Mouse (Mus musculus) hindbrain, embryonic 10.5 days (tissue): ENCODE measurements around the gene Srl. TPM values are rescaled to one million over a fixed set of nuclear protein-coding genes. Genes with fewer than 3 reads are reported as not detected.

Experiments
- DNase-seq: peaks from one replicate; pipeline ENCODE4 v3.0.0-alpha.2; 2017; ENCODE audit warnings: low spot score
- H3K27ac ChIP-seq: fragments of 300-500 bp; sonication (generic); 2 replicates; pipeline ENCODE4 v1.5.1; 2016; ENCODE audit warnings: mild to moderate bottlenecking, moderate library complexity
- H3K27me3 ChIP-seq: fragments of 300-500 bp; sonication (generic); 2 replicates; pipeline ENCODE4 v1.6.1; 2016; ENCODE audit warnings: mild to moderate bottlenecking; ENCODE audit not compliant: poor library complexity, insufficient read depth, severe bottlenecking
- H3K36me3 ChIP-seq: fragments of 300-500 bp; sonication (generic); 2 replicates; pipeline ENCODE4 v1.6.1; 2016; ENCODE audit warnings: mild to moderate bottlenecking, moderate library complexity
- H3K4me1 ChIP-seq: fragments of 300-500 bp; sonication (generic); replicated peaks from 2 replicates; pipeline ENCODE4 v1.6.1; 2016; ENCODE audit warnings: mild to moderate bottlenecking
- H3K4me3 ChIP-seq: fragments of 300-500 bp; sonication (generic); 2 replicates; pipeline ENCODE4 v1.5.1; 2016; ENCODE audit warnings: mild to moderate bottlenecking, moderate library complexity
- H3K9me3 ChIP-seq: fragments of 300-500 bp; sonication (generic); 2 replicates; pipeline ENCODE4 v1.6.1; 2016; ENCODE audit warnings: mild to moderate bottlenecking, moderate library complexity
- WGBS: fragments of 180-500 bp; shearing (Covaris S2); methylation state at CpG from one replicate; pipeline ENCODE4 v1.1.7; 2016; 5-methylcytosine and 5-hydroxymethylcytosine counted together
- polyA plus RNA-seq: library from polyadenylated mRNA; unstranded; fragments of >200 nt; fragmentation: Nextera tagmentation; extraction: Ambion mirVana; gene quantifications from 2 replicates; pipeline ENCODE4 v1.2.1, GENCODE M21; 2016

Srl gene
- polyA plus RNA-seq, 1 experiment from 2014 or later: 22.8 TPM

DNA sequence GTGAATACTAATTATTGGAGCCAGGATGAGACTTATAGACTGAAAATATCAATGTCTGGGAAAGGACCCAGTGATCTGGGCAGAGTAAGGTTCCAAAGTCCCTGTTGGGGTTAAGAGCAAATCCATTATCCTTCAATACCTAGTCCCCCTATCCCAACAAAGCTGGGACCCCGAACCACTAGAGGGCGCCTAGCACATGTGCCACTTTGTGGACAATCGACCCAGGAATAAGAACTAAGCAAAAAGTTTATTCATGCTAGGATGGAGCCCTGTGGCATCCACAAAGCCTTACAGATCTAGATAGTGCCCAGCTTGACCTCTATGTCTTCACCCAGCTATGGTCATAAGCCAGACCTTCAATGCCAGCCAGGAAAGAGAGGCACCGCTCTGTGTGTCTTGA lies 26.3 kb upstream of the Srl start:
- Histone ChIP-seq H3K4me3 (no peak overlapping the region), H3K9me3 (no peaks in the 10 kb centered on the region), H3K27ac (peak overlapping the region; percentile 46; the same call in 1 of the 2 replicates), H3K4me1 (peaks cover 18% of the 10 kb centered on the region), H3K36me3 (no peaks in the 10 kb centered on the region), H3K27me3 (no peaks in the 10 kb centered on the region)
- peak; percentile 88 for DNase-seq
- WGBS: 19% methylated on average over 4 of the region's 4 CpGs

DNA sequence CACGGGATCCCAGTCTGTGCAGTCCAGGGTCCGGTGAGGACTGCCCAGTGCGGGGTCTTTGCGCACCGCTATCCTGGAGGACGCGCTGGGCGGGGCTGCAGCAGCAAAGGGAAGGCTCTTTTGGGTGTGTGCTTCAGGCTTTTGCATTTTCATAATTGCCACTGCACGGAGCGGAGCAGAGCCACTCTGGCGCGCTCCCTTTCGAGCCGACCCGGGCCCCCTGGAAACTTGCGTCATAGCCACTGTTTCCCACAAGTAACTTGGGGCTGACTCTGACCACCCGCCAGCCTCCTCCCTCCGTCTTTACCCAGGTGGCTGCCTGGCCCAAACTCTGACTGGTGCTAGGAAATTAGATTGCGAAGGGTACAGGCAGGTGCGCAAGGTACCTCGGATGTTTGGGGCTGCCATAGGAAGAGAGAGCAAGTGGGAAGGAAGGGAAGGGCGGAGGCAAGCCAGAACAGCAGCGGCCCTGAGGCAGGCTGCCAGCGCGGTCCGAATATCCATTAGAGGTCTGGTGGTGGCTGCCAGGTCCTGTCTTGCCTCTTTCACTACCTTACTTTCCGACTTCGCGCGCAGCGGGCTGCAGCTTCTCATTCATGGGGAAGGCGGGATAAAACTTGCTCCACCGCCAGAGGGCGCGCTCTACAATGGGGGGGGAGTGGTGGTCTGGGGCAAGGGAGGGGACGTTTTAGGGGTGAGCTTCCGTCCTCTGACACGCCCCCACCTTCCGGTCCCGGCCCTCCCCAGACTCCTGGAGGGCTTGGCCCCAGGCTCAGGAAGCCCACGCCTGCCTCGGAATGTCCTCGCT lies 18.7 kb upstream of the Srl start:
- H3K27ac ChIP-seq: peak overlapping the region; percentile 96
- no peaks in the 10 kb centered on the region for H3K27me3 ChIP-seq
- peaks cover 8% of the 10 kb centered on the region for H3K36me3 ChIP-seq
- peaks cover 24% of the 10 kb centered on the region for H3K4me1 ChIP-seq
- peak; percentile 79 for DNase-seq
- WGBS: 1% methylated on average over 43 of the region's 43 CpGs
- H3K9me3 ChIP-seq: no peaks in the 10 kb centered on the region
- H3K4me3 ChIP-seq: peak overlapping the region; percentile 81

GRCm38 (mm10) chr16:4559715-4560144 lies 18.1 kb upstream of the Srl start, which contains the start of gene Tfap4:
TSS of gene Tfap4 (minus strand) at chr16:4559854.
- under 1% methylated on average over 17 of the region's 17 CpGs for WGBS
- H3K4me3 ChIP-seq: peak within 1 kb of the TSS; percentile 81
- H3K36me3 ChIP-seq: peaks cover 8% of the 10 kb centered on the region
- DNase-seq: peak; percentile 94
- H3K4me1 ChIP-seq: peaks cover 24% of the 10 kb centered on the region
- peak within 1 kb of the TSS; percentile 96 for H3K27ac ChIP-seq
- H3K9me3 ChIP-seq: no peaks in the 10 kb centered on the region
- H3K27me3 ChIP-seq: no peaks in the 10 kb centered on the region

- peak; percentile 78 for DNase-seq
- H3K4me1 ChIP-seq: peaks cover 24% of the 10 kb centered on the region
- no peaks in the 10 kb centered on the region for H3K27me3 ChIP-seq
- no peaks in the 10 kb centered on the region for H3K9me3 ChIP-seq
- H3K27ac ChIP-seq: peak overlapping the region; percentile 96
- H3K4me3 ChIP-seq: peak overlapping the region; percentile 81
- H3K36me3 ChIP-seq: peaks cover 8% of the 10 kb centered on the region
- WGBS: under 1% methylated on average over 43 of the region's 43 CpGs
Observed at GRCm38 (mm10) chr16:4558980-4559631, 17.5 kb upstream of the Srl start.

DNA sequence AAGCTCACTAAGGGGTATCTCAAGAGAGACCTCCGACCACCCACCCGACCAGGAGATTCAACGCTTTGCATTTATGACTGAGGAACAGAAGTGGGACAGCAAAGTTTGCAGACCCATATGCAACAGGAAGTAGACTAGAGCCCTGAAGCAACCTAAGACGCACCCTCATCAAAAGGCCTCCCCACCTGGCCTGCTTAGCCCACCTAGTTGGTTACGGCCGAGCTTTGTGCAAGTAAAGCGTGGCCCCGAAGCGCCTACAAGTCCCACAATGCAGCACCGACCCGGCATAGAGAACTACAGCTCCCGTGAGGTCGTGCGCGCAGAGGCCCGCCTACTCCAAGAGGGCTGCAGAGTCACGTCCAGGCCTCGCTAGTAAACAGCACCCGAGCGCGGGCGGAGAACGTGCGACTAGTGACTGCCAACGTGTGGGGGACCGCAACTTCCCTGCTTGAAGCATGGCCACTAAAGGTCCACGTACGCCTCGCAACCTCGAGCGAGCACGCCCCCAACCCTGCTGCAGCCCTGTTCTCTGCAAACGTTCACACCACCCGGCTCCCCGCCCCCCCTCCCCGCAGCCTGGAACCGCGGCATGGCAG lies 16.9 kb upstream of the Srl start:
- under 1% methylated on average over 38 of the region's 38 CpGs for WGBS
- peaks cover 27% of the 10 kb centered on the region for H3K4me1 ChIP-seq
- peak overlapping the region; percentile 81 for H3K4me3 ChIP-seq
- H3K9me3 ChIP-seq: no peaks in the 10 kb centered on the region
- no peaks in the 10 kb centered on the region for H3K27me3 ChIP-seq
- peak overlapping the region; percentile 96 for H3K27ac ChIP-seq
- peak; percentile 92 for DNase-seq
- peaks cover 10% of the 10 kb centered on the region for H3K36me3 ChIP-seq

DNA sequence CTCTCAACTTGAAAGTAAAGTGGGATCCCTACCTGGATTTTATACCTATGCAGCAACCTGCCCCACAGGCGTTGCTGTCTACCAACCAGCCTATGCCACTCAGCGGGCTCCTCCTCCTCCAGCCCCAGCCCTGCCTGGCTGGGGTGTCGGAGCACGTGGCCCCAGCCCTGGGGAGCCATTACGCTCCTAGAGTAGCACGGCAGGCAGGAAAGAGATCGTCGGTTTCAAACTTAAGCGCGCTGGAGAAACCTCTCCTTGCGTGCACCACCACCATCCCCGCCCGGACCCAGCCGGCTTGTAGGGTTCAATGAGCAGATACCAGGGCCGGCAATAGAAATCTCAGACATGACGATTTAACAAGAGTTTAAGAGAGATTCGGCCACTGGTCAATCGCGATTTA lies 16.3 kb upstream of the Srl start:
- Histone ChIP-seq H3K27me3 (no peaks in the 10 kb centered on the region), H3K4me3 (peak overlapping the region; percentile 81), H3K27ac (peak overlapping the region; percentile 96), H3K4me1 (peaks cover 32% of the 10 kb centered on the region), H3K36me3 (peaks cover 12% of the 10 kb centered on the region), H3K9me3 (no peaks in the 10 kb centered on the region)
- 0% methylated on average over 19 of the region's 19 CpGs for WGBS
- no peak for DNase-seq

GRCm38 (mm10) chr16:4557085-4557484 lies 15.5 kb upstream of the Srl start:
- WGBS: 84% methylated on average over 1 of the region's 1 CpGs
- DNase-seq: no peak

DNA sequence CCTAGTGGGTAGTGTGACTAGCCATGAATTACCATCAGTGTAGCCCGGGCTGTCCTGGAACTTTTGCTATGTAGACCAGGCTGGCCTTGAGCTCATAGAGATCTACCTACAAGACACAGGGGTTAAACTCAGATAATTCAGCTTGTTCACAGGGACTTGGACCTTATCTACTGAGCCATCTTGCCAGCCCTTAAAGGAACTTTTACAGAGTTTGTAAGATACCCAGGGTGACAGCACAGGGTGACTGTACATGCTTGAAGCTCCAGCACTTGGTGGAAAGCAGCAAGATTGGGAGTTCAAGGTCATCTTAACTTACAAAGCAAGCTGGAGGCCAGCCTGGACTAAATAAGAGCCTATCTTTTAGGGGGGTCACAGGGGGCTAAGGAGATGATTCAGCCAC lies 13.9 kb upstream of the Srl start:
- WGBS: 95% methylated on average over 1 of the region's 1 CpGs
- H3K9me3 ChIP-seq: no peaks in the 10 kb centered on the region
- H3K36me3 ChIP-seq: peaks cover 34% of the 10 kb centered on the region
- no peak overlapping the region for H3K4me3 ChIP-seq
- no peak overlapping the region for H3K27ac ChIP-seq
- no peak for DNase-seq
- peaks cover 47% of the 10 kb centered on the region for H3K4me1 ChIP-seq
- no peaks in the 10 kb centered on the region for H3K27me3 ChIP-seq

More at GRCm38 (mm10) chr16:4557085-4557484, 15.5 kb upstream of the Srl start:
- Histone ChIP-seq H3K27ac (peak overlapping the region; percentile 96), H3K4me3 (peak overlapping the region; percentile 81), H3K36me3 (peaks cover 19% of the 10 kb centered on the region), H3K27me3 (no peaks in the 10 kb centered on the region), H3K4me1 (peaks cover 40% of the 10 kb centered on the region), H3K9me3 (no peaks in the 10 kb centered on the region)

DNA sequence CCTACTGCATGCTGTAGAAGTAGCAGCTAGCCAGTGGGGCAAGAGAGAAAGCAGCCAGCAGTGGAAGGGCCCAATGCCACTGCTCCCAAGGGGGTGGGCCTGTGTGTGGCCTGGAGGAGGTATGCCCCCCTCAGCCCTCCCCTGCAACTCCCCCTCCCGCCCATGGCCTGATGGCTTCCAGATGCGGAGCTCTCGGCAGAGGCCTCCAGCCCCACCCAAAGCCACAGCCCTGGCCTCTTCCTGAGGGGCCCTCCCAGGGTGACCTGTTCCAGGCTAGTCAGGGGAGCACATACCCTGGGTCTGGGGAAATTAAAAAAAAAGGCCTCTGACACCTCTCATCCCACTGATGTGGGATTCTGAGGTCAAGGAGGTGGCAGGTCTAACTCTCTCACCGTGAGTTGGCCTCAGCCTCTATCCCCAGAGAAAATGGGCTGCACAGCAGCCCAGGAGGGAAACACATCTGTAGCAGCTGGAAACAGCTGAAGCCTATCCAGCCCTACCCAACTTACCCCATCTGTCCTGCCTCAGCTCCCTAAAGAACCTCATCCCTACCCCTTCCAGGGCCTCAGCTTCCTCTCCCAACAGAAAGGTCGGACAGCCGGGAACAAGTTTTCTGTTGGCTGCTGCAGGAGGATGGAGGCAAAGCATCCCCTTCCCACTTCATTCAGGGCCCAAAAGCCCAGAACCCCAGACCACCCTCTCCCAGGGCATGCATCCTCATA lies 11.4 kb upstream of the Srl start:
- peak overlapping the region; percentile 70 for H3K27ac ChIP-seq
- DNase-seq: peak; percentile 49
- 59% methylated on average over 6 of the region's 6 CpGs for WGBS
- H3K4me3 ChIP-seq: peak overlapping the region; percentile 18; the same call in 1 of the 2 replicates
- no peaks in the 10 kb centered on the region for H3K27me3 ChIP-seq
- H3K36me3 ChIP-seq: peaks cover 54% of the 10 kb centered on the region
- H3K9me3 ChIP-seq: no peaks in the 10 kb centered on the region
- H3K4me1 ChIP-seq: peaks cover 40% of the 10 kb centered on the region

GRCm38 (mm10) chr16:4551885-4552284 lies 10.3 kb upstream of the Srl start:
- Histone ChIP-seq H3K27me3 (no peaks in the 10 kb centered on the region), H3K27ac (no peak overlapping the region; the same call in 1 of the 2 replicates), H3K4me1 (peaks cover 29% of the 10 kb centered on the region), H3K4me3 (no peak overlapping the region), H3K9me3 (no peaks in the 10 kb centered on the region), H3K36me3 (peaks cover 61% of the 10 kb centered on the region)
- no peak for DNase-seq
- 92% methylated on average over 12 of the region's 12 CpGs for WGBS

DNA sequence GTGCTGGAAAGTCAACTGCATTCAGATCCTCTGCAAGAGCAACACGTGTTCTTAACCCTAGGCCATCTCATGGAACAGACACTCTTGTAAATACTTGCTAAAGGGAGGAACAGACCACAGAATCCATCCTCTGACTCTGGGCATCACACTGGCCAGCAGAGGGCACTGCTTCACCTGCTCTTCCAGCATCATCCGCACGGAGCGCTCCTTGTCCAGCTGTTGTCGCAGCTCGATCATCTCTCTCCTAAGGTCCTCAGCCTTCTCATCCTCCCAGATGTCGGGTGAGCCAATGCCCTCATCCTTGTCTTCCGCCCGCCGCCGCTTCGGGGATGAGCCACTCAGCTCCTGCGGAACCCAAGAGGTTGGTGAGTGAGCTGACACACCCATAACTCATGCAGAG lies 9.4 kb upstream of the Srl start:
- H3K27me3 ChIP-seq: no peaks in the 10 kb centered on the region
- peaks cover 25% of the 10 kb centered on the region for H3K4me1 ChIP-seq
- H3K4me3 ChIP-seq: no peak overlapping the region
- H3K9me3 ChIP-seq: no peaks in the 10 kb centered on the region
- 44% methylated on average over 13 of the region's 13 CpGs for WGBS
- no peak overlapping the region for H3K27ac ChIP-seq
- peak; percentile 71 for DNase-seq
- peaks cover 66% of the 10 kb centered on the region for H3K36me3 ChIP-seq

DNA sequence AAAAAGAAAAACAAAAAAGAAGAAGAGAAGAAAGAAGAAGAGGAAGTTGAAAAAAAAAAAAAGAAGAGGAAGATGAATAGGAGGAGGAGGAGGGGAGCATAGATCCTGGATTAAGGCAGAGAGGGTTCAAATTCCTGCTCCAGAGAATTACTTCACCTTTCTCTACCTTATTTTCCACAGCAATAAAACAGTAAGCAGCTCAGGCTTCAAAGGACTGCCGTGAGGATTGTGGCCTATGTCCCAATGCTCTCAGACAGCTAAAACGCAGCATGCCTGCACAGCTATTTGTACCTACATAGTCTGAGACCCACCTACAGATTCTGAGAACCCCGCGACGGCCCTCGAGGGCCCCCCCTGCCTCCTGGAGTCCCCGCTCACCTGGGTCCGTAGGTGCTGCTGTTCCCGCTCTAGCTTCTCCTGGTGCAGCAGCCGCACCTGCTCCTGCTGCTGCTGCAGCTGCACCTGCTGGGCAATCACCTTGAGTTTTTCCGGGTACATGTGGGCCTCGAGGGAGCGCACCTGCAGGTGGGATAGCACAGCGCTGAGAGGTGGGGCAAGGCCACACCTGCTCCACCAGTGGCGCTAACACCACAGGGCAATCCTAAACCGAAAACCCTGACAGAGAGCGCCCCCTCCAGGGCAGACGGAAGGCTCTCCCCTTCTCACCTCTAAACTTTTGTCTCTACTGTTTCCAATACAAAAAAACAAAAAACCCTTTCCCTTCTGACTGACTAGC lies 7.5 kb upstream of the Srl start:
- Histone ChIP-seq H3K36me3 (peaks cover 78% of the 10 kb centered on the region), H3K4me3 (no peak overlapping the region), H3K9me3 (no peaks in the 10 kb centered on the region), H3K27ac (no peak overlapping the region), H3K4me1 (peaks cover 25% of the 10 kb centered on the region), H3K27me3 (no peaks in the 10 kb centered on the region)
- WGBS: 92% methylated on average over 18 of the region's 18 CpGs
- no peak for DNase-seq
